Mouse (Mus musculus) forebrain, embryonic 14.5 days (tissue): ENCODE measurements around the gene 1500015O10Rik. TPM values are rescaled to one million over a fixed set of nuclear protein-coding genes. Genes with fewer than 3 reads are reported as not detected.

Experiments
- ATAC-seq: fragments of 200-750 bp; cut with Nextera tagmentation; 2 replicates; pipeline ENCODE4 v1.8.0; 2017; ENCODE audit warnings: mild to moderate bottlenecking, moderate library complexity
- DNase-seq: peaks from one replicate; pipeline ENCODE4 v3.0.0-alpha.2; 2015; ENCODE audit warnings: low spot score
- H3K27ac ChIP-seq: fragments of 300-500 bp; sonication (generic); 2 replicates; pipeline ENCODE4 v1.5.1; 2014; ENCODE audit warnings: low read depth, mild to moderate bottlenecking, control low read depth, low read length, moderate library complexity
- H3K27me3 ChIP-seq: fragments of 300-500 bp; sonication (generic); replicated peaks from 2 replicates; pipeline ENCODE4 v1.6.1; 2014; ENCODE audit warnings: low read length, control low read depth, mixed read lengths; ENCODE audit not compliant: control insufficient read depth, insufficient read depth
- H3K36me3 ChIP-seq: fragments of 300-500 bp; sonication (generic); 2 replicates; pipeline ENCODE4 v1.6.1; 2014; ENCODE audit warnings: low read length, control low read depth; ENCODE audit not compliant: control insufficient read depth, insufficient read depth
- H3K4me1 ChIP-seq: fragments of 300-500 bp; sonication (generic); 2 replicates; pipeline ENCODE4 v1.6.1; 2014; ENCODE audit warnings: antibody characterized with exemption, low read length, control low read depth; ENCODE audit not compliant: control insufficient read depth, insufficient read depth
- H3K4me2 ChIP-seq: fragments of 300-500 bp; sonication (generic); 2 replicates; pipeline ENCODE4 v1.6.1; 2014; ENCODE audit warnings: mild to moderate bottlenecking, control low read depth, low read length
- H3K4me3 ChIP-seq: fragments of 300-500 bp; sonication (generic); 2 replicates; pipeline ENCODE4 v1.5.1; 2014; ENCODE audit warnings: low read depth, low read length, control low read depth
- H3K9ac ChIP-seq: fragments of 300-500 bp; sonication (generic); 2 replicates; pipeline ENCODE4 v1.6.1; 2014; ENCODE audit warnings: mild to moderate bottlenecking, low read length, control low read depth, moderate library complexity
- H3K9me3 ChIP-seq: fragments of 300-500 bp; sonication (generic); replicated peaks from 2 replicates; pipeline ENCODE4 v1.6.1; 2016; ENCODE audit warnings: low read length, control low read depth, mixed read lengths; ENCODE audit not compliant: control insufficient read depth
- WGBS: fragments of 180-500 bp; shearing (Covaris S2); extraction: QIAGEN DNeasy Blood & Tissue Kit; methylation state at CpG from one replicate; pipeline ENCODE4 v1.1.7; 2014; 5-methylcytosine and 5-hydroxymethylcytosine counted together
- polyA plus RNA-seq: library from polyadenylated mRNA; unstranded; fragments of >200 nt; fragmentation: Nextera tagmentation; extraction: Ambion mirVana; gene quantifications from 2 replicates; pipeline ENCODE4 v1.2.1, GENCODE M21; 2014

Gene 1500015O10Rik
- polyA plus RNA-seq, 1 experiment from 2014 or later = 29.5 TPM

GRCm38 (mm10) chr1:43768385-43768990 is 38.1 kb downstream of the 1500015O10Rik start:
- Histone ChIP-seq H3K27me3 (no peaks in the 10 kb centered on the region), H3K4me1 (no peaks in the 10 kb centered on the region), H3K4me2 (no peak overlapping the region), H3K4me3 (no peak overlapping the region), H3K9me3 (no peaks in the 10 kb centered on the region), H3K9ac (no peak overlapping the region), H3K36me3 (peaks cover 36% of the 10 kb centered on the region), H3K27ac (no peak overlapping the region)
- DNase-seq (no peak), ATAC-seq (no peak)
- 77% methylated on average over 4 of the region's 4 CpGs for WGBS

- Histone ChIP-seq H3K4me2 (no peak overlapping the region), H3K36me3 (peaks cover 40% of the 10 kb centered on the region), H3K27me3 (no peaks in the 10 kb centered on the region), H3K9ac (no peak overlapping the region), H3K27ac (no peak overlapping the region), H3K4me1 (no peaks in the 10 kb centered on the region), H3K9me3 (no peaks in the 10 kb centered on the region), H3K4me3 (no peak overlapping the region)
- 71% methylated on average over 1 of the region's 1 CpGs for WGBS
- DNase-seq (no peak), ATAC-seq (no peak)
Measured at GRCm38 (mm10) chr1:43769348-43769747, 38.9 kb downstream of the 1500015O10Rik start.

GRCm38 (mm10) chr1:43770032-43770431 is 39.6 kb downstream of the 1500015O10Rik start:
- Histone ChIP-seq H3K4me1 (no peaks in the 10 kb centered on the region), H3K9me3 (no peaks in the 10 kb centered on the region), H3K27me3 (no peaks in the 10 kb centered on the region), H3K4me3 (no peak overlapping the region), H3K27ac (no peak overlapping the region), H3K9ac (no peak overlapping the region), H3K4me2 (no peak overlapping the region), H3K36me3 (peaks cover 38% of the 10 kb centered on the region)
- no peak for DNase-seq
- no peak for ATAC-seq
- WGBS = 88% methylated on average over 3 of the region's 3 CpGs

- H3K27ac ChIP-seq = no peak overlapping the region
- 100% methylated on average over 3 of the region's 3 CpGs for WGBS
- DNase-seq = peak; percentile 8
- no peak overlapping the region for H3K4me2 ChIP-seq
- H3K9me3 ChIP-seq = no peaks in the 10 kb centered on the region
- H3K4me1 ChIP-seq = no peaks in the 10 kb centered on the region
- peak; percentile 54; the same call in 1 of the 2 replicates for ATAC-seq
- H3K9ac ChIP-seq = no peak overlapping the region
- H3K4me3 ChIP-seq = no peak overlapping the region
- H3K36me3 ChIP-seq = peaks cover 44% of the 10 kb centered on the region
- no peaks in the 10 kb centered on the region for H3K27me3 ChIP-seq
Measured at GRCm38 (mm10) chr1:43772694-43773093, 42.3 kb downstream of the 1500015O10Rik start.

GRCm38 (mm10) chr1:43774126-43774525 is 43.7 kb downstream of the 1500015O10Rik start:
- Histone ChIP-seq H3K27me3 (no peaks in the 10 kb centered on the region), H3K27ac (no peak overlapping the region), H3K4me3 (no peak overlapping the region), H3K9me3 (no peaks in the 10 kb centered on the region), H3K4me2 (no peak overlapping the region), H3K36me3 (peaks cover 50% of the 10 kb centered on the region), H3K9ac (no peak overlapping the region), H3K4me1 (no peaks in the 10 kb centered on the region)
- no peak for ATAC-seq
- 92% methylated on average over 4 of the region's 4 CpGs for WGBS
- DNase-seq = no peak

- DNase-seq (no peak), ATAC-seq (no peak)
- no peak overlapping the region for H3K27ac ChIP-seq
- peaks cover 45% of the 10 kb centered on the region for H3K36me3 ChIP-seq
- H3K9me3 ChIP-seq = no peaks in the 10 kb centered on the region
- no peak overlapping the region for H3K9ac ChIP-seq
- H3K4me3 ChIP-seq = no peak overlapping the region
- 97% methylated on average over 3 of the region's 3 CpGs for WGBS
- no peak overlapping the region for H3K4me2 ChIP-seq
- no peaks in the 10 kb centered on the region for H3K4me1 ChIP-seq
- no peaks in the 10 kb centered on the region for H3K27me3 ChIP-seq
Measured at GRCm38 (mm10) chr1:43776106-43776505, 45.7 kb downstream of the 1500015O10Rik start.

- Histone ChIP-seq H3K9me3 (no peaks in the 10 kb centered on the region), H3K4me3 (no peak overlapping the region), H3K4me2 (no peak overlapping the region), H3K27ac (no peak overlapping the region), H3K27me3 (no peaks in the 10 kb centered on the region), H3K4me1 (no peaks in the 10 kb centered on the region), H3K9ac (no peak overlapping the region), H3K36me3 (peaks cover 13% of the 10 kb centered on the region)
- ATAC-seq (no peak), DNase-seq (no peak)
- WGBS = 83% methylated on average over 2 of the region's 2 CpGs
Measured at GRCm38 (mm10) chr1:43781195-43781594, 50.8 kb downstream of the 1500015O10Rik start.

GRCm38 (mm10) chr1:43781672-43782071 is 51.3 kb downstream of the 1500015O10Rik start:
- no peak for ATAC-seq
- Histone ChIP-seq H3K27ac (no peak overlapping the region), H3K4me3 (no peak overlapping the region), H3K9ac (no peak overlapping the region), H3K36me3 (peaks cover 13% of the 10 kb centered on the region), H3K4me2 (no peak overlapping the region), H3K27me3 (no peaks in the 10 kb centered on the region), H3K4me1 (no peaks in the 10 kb centered on the region), H3K9me3 (no peaks in the 10 kb centered on the region)
- 85% methylated on average over 3 of the region's 3 CpGs for WGBS
- no peak for DNase-seq

GRCm38 (mm10) chr1:43782680-43783079 is 52.3 kb downstream of the 1500015O10Rik start:
- H3K4me1 ChIP-seq = no peaks in the 10 kb centered on the region
- H3K27ac ChIP-seq = no peak overlapping the region
- no peak overlapping the region for H3K9ac ChIP-seq
- no peak overlapping the region for H3K4me2 ChIP-seq
- no peaks in the 10 kb centered on the region for H3K27me3 ChIP-seq
- no peak for DNase-seq
- no peaks in the 10 kb centered on the region for H3K9me3 ChIP-seq
- 93% methylated on average over 3 of the region's 3 CpGs for WGBS
- H3K36me3 ChIP-seq = peaks cover 10% of the 10 kb centered on the region
- no peak for ATAC-seq
- no peak overlapping the region for H3K4me3 ChIP-seq
